Mouse (Mus musculus) ovary, postnatal 36 days (tissue): ENCODE results near the gene Tollip.

Experiments used
- DNase-seq: peaks from one replicate; pipeline ENCODE4 v3.0.0; 2022; ENCODE audit warnings: low spot score, mixed read lengths

Gene Tollip

DNA sequence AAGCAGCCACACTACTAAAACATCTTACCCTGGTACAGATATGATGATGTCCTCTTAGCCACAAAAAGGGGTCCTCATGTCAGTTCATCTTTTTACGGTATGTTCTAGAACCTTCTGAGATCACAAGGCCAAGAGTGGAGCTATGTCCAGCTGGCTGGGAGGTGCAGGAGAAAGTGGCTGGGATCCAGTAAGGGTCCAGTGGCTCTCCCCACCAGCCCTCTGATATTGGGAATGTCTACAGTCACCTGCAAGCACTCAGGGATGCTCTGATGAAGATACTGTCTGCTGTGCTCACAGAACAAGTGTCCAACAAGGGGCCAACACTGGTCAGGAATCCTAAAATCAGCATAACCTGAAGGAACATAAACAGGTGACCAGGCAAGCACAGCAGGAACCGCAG is at the start of gene Tollip:
Gene Tollip (minus strand): TSS at position 101 of the 400 bp plus-strand sequence.
- no peak for DNase-seq

GRCm38 (mm10) chr7:141966281-141966680 is 48.0 kb upstream of the Tollip start:
- no peak for DNase-seq

GRCm38 (mm10) chr7:141962521-141962920 is 44.2 kb upstream of the Tollip start:
- DNase-seq = no peak

DNA sequence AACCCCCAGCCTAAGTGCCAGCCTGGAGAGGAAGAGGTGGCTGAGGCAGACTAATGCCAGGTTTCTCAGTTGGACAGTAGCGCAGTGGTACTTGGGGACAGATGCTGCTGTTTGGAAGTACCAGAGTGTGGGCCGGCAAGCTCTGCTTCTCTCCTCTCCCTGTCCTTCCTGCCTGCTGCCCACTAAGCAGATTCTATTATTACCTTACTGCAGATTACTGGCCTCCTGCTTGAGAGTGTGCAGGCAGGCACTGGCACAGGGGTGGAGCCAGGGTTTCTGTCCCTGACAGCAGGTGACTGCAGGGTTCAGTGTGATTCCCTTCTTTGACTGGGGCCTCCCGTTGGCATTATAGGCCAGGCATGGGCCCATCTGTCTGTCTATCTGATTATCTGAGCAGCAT is 43.2 kb upstream of the Tollip start:
- no peak for DNase-seq

DNA sequence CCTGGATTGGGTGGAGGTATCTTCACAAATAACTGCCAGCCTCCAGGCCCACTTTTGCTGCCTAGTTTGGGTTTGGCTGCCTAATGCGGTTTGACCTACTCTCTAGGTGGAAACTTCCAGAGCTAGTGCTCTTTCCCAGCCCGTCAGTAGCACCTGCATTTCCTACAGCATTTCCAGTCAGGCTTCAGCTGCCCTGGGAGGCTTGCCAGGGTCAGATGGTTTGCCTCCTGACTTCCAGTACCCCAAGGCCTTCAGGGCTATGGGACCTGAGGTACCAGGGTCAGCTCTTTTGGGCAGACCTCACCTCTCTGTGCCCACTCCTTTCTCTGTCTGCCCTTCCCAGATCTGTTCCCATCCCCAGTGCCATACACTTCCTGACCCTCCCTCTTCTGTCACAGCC is 42.6 kb upstream of the Tollip start:
- DNase-seq = no peak

DNA sequence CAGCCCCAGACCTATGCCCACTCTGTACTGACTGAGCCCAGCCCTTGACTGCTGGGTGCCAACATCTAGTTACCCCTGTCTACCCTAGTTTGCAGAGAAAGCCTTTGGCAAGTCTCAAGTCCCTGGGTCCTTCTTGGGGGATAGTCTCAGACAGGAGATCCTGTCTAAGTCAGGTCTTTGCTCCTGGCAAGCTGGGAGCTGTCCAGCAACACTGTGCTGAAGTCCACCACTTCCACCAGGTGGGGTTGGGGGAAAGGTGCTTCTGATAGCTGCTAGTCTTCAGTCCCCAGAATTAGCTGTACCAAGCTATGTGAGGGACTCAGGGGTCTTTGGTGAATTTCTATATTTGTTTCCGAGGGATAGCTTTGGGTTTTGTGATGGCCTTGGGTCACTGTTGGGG is 40.8 kb upstream of the Tollip start:
- peak; percentile 24 for DNase-seq

GRCm38 (mm10) chr7:141958211-141958610 is 39.9 kb upstream of the Tollip start:
- no peak for DNase-seq

DNA sequence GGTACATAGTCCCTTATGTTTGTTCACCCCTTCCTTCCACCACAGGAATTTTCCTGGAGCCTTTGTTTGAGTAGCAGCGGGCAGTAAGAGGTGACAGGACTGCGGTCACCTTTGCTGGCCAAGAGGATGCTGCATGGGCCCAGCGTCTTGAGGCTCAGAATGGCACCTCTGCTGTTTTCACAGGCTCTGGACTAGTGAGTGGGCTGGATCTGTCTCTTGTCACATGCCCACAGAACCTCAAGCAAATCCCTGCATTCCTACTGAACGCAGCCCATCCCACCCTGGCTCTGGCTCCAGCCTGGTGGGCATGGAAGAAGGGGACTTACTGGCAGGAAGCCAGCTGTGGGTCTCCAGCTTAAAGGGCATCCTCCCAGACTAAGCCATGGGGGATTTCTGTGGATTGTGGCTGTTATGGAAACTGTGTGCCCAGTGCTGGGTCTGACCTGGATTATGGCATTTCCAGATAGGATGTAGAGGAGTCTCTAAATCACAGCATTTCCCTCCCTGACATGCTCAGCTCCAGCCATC is 39.3 kb upstream of the Tollip start:
- DNase-seq = no peak

DNA sequence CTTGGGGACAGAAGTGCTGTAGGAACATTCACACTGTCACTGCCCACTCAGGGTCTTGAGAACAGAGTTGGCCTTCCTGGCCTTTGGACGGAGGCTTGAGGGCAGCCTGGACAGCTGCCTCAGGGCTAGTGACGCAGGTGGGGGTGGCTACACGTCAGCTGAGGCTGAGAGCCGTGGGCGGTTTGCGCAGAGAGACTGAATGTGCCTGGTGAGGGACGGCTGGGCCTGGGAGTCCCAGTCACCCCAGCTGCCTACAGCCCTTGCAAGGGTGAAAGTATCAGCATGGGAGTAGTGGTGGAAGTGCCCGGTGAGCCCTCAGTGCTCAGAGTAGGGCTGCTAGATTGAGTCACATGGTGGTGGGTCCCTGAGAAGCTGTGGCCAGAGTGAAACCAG is 37.9 kb upstream of the Tollip start:
- DNase-seq = no peak

DNA sequence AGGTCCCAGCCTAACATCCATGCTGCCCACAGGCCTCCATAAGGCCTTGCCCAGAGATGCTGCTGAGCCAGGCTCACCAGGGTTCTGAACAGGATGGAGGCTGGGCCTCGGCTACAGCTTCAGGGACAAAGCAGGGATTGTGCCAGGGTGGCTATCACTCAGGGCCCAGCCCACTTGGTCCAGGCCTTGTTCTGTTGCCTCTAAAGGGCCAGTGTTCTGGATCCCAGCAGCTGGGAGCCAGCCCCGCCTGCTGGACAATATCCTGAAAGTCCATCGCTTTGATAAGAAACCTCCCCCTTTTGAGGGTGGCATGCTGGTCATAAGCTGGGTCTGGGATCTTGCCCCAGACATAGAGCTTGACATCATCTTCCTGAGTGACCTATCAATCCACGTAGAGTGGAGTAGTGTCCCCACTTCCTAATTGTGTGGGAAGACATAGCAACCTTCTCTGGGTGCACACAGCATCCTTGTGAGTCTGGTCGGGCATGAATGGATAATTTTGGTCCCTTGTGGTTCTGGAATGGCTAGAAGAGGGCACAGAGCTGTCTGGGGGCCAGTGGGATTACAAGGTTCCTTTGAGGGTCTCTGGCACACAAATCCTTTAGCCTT is 37.4 kb upstream of the Tollip start:
- no peak for DNase-seq

GRCm38 (mm10) chr7:141953616-141954015 is 35.3 kb upstream of the Tollip start:
- DNase-seq = no peak

- no peak for DNase-seq
These were observed 34.6 kb upstream of the Tollip start for GRCm38 (mm10) chr7:141952920-141953319.

GRCm38 (mm10) chr7:141951821-141952220 is 33.5 kb upstream of the Tollip start:
- no peak for DNase-seq

DNA sequence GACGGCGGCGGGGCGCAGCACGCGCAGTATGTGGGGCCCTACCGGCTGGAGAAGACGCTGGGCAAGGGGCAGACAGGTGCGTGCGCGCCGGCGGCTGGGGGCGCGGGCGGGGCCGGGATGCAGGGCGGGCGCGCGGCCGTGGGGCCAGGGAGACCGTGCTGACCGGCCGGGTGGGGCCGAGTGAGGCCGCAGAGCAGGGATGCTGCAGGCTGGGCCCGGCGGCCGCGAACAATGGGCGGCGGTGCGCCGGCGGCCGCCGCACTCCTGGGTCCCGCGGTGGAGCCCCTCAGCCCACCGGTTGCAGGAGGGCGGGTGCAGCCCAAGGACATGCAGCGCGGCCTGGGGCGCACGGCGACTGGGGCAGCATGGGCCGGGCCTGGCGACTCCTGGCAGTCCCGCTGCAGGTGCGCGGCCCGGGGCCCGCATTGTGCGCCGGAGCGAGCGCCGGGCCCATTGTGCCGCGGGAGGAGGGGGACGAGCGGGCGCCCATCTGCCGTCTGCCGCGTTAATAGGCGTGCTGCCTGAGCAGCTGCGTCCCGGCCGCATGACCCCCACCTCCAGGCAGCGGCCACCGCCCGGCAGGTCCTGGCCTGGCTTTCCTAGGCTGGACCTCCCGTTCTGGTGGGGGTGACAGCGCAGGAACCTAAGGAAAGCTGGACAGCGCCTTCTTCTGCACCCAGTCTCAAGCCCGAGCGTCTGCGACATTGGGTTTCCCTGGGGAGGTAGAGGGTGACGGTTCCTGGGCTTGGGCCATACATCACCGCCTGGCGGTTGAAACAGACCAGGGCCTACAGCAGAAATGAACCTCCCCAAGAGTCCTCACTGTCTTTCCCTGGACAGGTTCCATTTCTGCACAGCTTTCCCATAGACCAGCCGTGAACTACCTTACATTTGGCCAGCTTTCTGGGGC is 32.1 kb upstream of the Tollip start:
- peak; percentile 19 for DNase-seq

GRCm38 (mm10) chr7:141949799-141950103 is 31.4 kb upstream of the Tollip start:
- no peak for DNase-seq

- DNase-seq = peak; percentile 93
These were observed 30.8 kb upstream of the Tollip start, which contains the start of gene Brsk2 for GRCm38 (mm10) chr7:141948906-141949798. Gene Brsk2, plus strand, starts transcription at chr7:141949751.

- no peak for DNase-seq
These were observed 29.7 kb upstream of the Tollip start for GRCm38 (mm10) chr7:141948045-141948444.

GRCm38 (mm10) chr7:141947512-141947911 is 29.2 kb upstream of the Tollip start:
- DNase-seq = no peak

GRCm38 (mm10) chr7:141945927-141946326 is 27.6 kb upstream of the Tollip start:
- no peak for DNase-seq

- no peak for DNase-seq
These were observed 25.1 kb upstream of the Tollip start for GRCm38 (mm10) chr7:141943444-141943843.

GRCm38 (mm10) chr7:141934951-141935350 is 16.6 kb upstream of the Tollip start:
- DNase-seq = no peak
